Mouse (Mus musculus): ENCODE data around the gene Olfr1446. TPM values are rescaled to one million over a fixed set of nuclear protein-coding genes. Genes with fewer than 3 reads are reported as not detected.

The Olfr1446 gene
- polyA plus RNA-seq, 1 experiment from 2014 or later = not detected

Other genes with a start within 250 kb of the Olfr1446 start
- gene Olfr1442, start 223.1 kb downstream of the Olfr1446 start, polyA plus RNA-seq (2014; fragmentation: Nextera tagmentation; extraction: Ambion mirVana) = not detected in 2 replicates
- not detected in 2 replicates for gene Olfr1443, start 215.4 kb downstream of the Olfr1446 start, polyA plus RNA-seq (2014; fragmentation: Nextera tagmentation; extraction: Ambion mirVana)
- not detected in 2 replicates for gene Keg1, start 197.7 kb downstream of the Olfr1446 start, polyA plus RNA-seq (2014; fragmentation: Nextera tagmentation; extraction: Ambion mirVana)
- 1.9 TPM in 1 of 2 replicates, not detected in the other for gene Cntf, start 127.9 kb downstream of the Olfr1446 start, polyA plus RNA-seq (2014; fragmentation: Nextera tagmentation; extraction: Ambion mirVana)
- gene Zfp91, start 97.4 kb downstream of the Olfr1446 start, polyA plus RNA-seq (2014; fragmentation: Nextera tagmentation; extraction: Ambion mirVana) = 10.6 and 15.3 TPM in 2 replicates
- 0.46 and 1.3 TPM in 2 replicates for gene Lpxn, start 97.3 kb downstream of the Olfr1446 start, polyA plus RNA-seq (2014; fragmentation: Nextera tagmentation; extraction: Ambion mirVana)
- gene Gm5244, start 46.8 kb downstream of the Olfr1446 start, polyA plus RNA-seq (2014; fragmentation: Nextera tagmentation; extraction: Ambion mirVana) = not detected in 2 replicates
- not detected in 2 replicates for gene Olfr1444, start 36.2 kb downstream of the Olfr1446 start, polyA plus RNA-seq (2014; fragmentation: Nextera tagmentation; extraction: Ambion mirVana)
- not detected in 2 replicates for gene Olfr1445, start 9.7 kb downstream of the Olfr1446 start, polyA plus RNA-seq (2014; fragmentation: Nextera tagmentation; extraction: Ambion mirVana)
- gene Olfr1447, start 10.2 kb upstream of the Olfr1446 start, polyA plus RNA-seq (2014; fragmentation: Nextera tagmentation; extraction: Ambion mirVana) = not detected in 2 replicates
- gene Olfr1448, start 30.9 kb upstream of the Olfr1446 start, polyA plus RNA-seq (2014; fragmentation: Nextera tagmentation; extraction: Ambion mirVana) = not detected in 2 replicates
- gene Olfr1449, start 37.3 kb upstream of the Olfr1446 start, polyA plus RNA-seq (2014; fragmentation: Nextera tagmentation; extraction: Ambion mirVana) = not detected in 2 replicates
- gene Olfr1450, start 56.7 kb upstream of the Olfr1446 start, polyA plus RNA-seq (2014; fragmentation: Nextera tagmentation; extraction: Ambion mirVana) = not detected in 2 replicates
- not detected in 2 replicates for gene Olfr1451, start 101.5 kb upstream of the Olfr1446 start, polyA plus RNA-seq (2014; fragmentation: Nextera tagmentation; extraction: Ambion mirVana)
- not detected in 2 replicates for gene Olfr1453, start 134.8 kb upstream of the Olfr1446 start, polyA plus RNA-seq (2014; fragmentation: Nextera tagmentation; extraction: Ambion mirVana)
- not detected in 2 replicates for gene Olfr1454, start 167.1 kb upstream of the Olfr1446 start, polyA plus RNA-seq (2014; fragmentation: Nextera tagmentation; extraction: Ambion mirVana)
- not detected in 2 replicates for gene Olfr1457, start 204.4 kb upstream of the Olfr1446 start, polyA plus RNA-seq (2014; fragmentation: Nextera tagmentation; extraction: Ambion mirVana)
- gene Olfr1458, start 213.3 kb upstream of the Olfr1446 start, polyA plus RNA-seq (2014; fragmentation: Nextera tagmentation; extraction: Ambion mirVana) = not detected in 2 replicates